Mouse (Mus musculus) Patski (cell line): ENCODE data around the gene Akap13. TPM values are rescaled to one million over a fixed set of nuclear protein-coding genes. Genes with fewer than 3 reads are reported as not detected.
A peak's percentile ranks its signal among the peaks of the same experiment; 100 is the strongest.
"Not testable (repeated sequence)": the region's sequence is repeated elsewhere in the genome, so short reads cannot be mapped to it uniquely, and the experiment has no call there.

Source experiments
- ATAC-seq: fragments of 100-300 bp; one replicate; pipeline ENCODE4 v1.8.0; 2021
- CTCF ChIA-PET: fragments of 350-600 bp; sonication (Branson Sonifier 250); formaldehyde crosslinking; loops from one replicate; lab custom pipeline; 2022; ENCODE audit warnings: inconsistent platforms; lab: Charles Lee
- POLR2A ChIA-PET: fragments of 350-600 bp; sonication (Branson Sonifier 250); formaldehyde crosslinking; loops from one replicate; lab custom pipeline; 2022; ENCODE audit warnings: antibody characterized with exemption, inconsistent platforms; lab: Charles Lee
- DNase-seq: peaks from one replicate; pipeline ENCODE4 v3.0.0-alpha.2; 2011; ENCODE audit warnings: low read depth, low spot score
- H3K27me3 ChIP-seq: fragments of 371-371 bp; one replicate; pipeline ENCODE4 v1.5.1; 2021
- CTCF ChIP-seq: fragments of 100-300 bp; IDR thresholded peaks from one replicate; pipeline ENCODE4 v1.5.1; 2021
- in situ Hi-C: fragments of 300-500 bp; cut with MboI; formaldehyde crosslinking; loops from 3 replicates; pipeline ENCODE4 v1.11.1; 2018; ENCODE audit warnings: low pct_unique_long_range_greater_than_20kb, mixed read lengths
- polyA plus RNA-seq: library from polyadenylated mRNA; unstranded; gene quantifications from one replicate; pipeline ENCODE4 v1.2.3, GENCODE M21; 2021

The Akap13 gene
- polyA plus RNA-seq, 1 experiment from 2014 or later: 17.3 TPM

DNA sequence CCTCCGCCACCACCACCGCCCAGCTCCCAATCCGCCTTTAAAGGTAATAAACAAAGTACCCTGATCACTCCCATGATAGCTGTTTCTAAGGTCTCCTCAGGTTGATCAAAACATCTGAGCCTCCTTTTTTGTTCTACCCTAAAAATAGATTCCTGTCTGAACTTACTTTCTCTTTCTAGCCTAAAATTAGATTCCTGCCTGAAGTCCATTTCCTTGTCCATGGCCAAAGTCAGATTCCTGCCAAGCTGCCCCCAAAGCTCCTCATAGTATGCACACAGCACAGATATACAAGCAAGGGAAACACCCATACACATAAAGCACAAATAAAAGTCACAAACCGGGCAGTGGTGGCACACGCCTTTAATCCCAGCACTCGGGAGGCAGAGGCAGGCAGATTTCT is 334.4 kb downstream of the Akap13 start:
- in situ Hi-C loops: loop anchor here (5.0 kb wide), 1 partner anchor 48 kb away; no protein-coding TSS in a partner anchor
- TF ChIP-seq CTCF: no peak

DNA sequence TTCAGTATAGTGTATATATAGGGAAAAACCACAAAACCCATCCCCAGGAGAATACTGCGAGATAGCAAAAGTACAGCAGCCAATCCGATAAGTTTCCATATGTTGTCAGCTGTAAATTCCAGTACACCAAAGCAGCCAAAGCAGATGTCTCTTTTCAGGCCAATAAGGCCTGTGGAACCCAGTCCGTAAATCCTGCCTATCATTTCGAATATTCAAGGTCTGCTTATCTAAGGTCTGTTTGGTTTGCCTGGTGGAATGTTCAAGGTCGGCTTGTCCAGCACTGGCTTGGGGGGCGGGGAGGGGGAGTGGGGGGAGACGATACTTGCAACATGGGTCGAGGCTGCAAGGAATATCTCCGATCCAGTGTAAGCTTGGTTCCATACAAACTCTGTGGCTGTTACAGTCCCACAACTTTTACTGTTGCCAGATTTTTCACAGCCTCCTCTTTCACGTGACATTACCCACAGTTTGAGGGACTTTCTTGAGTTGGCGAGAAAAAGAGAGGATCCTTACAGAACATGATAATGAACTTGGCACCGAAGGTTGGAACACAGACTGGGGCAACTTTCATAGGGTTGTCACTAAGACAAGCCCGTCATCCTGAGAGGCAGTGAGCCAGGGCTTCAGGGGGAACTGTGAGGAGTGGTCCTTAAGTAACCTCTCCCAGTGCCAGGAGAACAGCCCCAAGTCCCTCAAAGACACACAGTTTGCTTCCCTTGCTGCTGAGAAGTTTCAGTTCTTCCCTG is 335.9 kb downstream of the Akap13 start:
- H3K27me3 ChIP-seq, DNase-seq, CTCF ChIA-PET, POLR2A ChIA-PET, in situ Hi-C loops, ATAC-seq: not testable (repeated sequence)

More for the DNA sequence above, 334.4 kb downstream of the Akap13 start:
- no peak for DNase-seq
- no peaks in the 10 kb centered on the region for H3K27me3 ChIP-seq
- POLR2A ChIA-PET: no interaction called here
- ATAC-seq: no peak
- CTCF ChIA-PET: no interaction called here

GRCm38 (mm10) chr7:75793091-75793490 is 337.8 kb downstream of the Akap13 start:
- in situ Hi-C loops: no loop called here
- DNase-seq (no peak), ATAC-seq (no peak)
- ChIA-PET CTCF (no interaction called here), POLR2A (interaction anchor here (0.5 to 0.7 kb wide), 2 partner anchors 11 to 30 kb away, joined by 5 to 9 read pairs; no protein-coding TSS in a partner anchor)
- no peak for TF ChIP-seq CTCF
- H3K27me3 ChIP-seq: no peaks in the 10 kb centered on the region

DNA sequence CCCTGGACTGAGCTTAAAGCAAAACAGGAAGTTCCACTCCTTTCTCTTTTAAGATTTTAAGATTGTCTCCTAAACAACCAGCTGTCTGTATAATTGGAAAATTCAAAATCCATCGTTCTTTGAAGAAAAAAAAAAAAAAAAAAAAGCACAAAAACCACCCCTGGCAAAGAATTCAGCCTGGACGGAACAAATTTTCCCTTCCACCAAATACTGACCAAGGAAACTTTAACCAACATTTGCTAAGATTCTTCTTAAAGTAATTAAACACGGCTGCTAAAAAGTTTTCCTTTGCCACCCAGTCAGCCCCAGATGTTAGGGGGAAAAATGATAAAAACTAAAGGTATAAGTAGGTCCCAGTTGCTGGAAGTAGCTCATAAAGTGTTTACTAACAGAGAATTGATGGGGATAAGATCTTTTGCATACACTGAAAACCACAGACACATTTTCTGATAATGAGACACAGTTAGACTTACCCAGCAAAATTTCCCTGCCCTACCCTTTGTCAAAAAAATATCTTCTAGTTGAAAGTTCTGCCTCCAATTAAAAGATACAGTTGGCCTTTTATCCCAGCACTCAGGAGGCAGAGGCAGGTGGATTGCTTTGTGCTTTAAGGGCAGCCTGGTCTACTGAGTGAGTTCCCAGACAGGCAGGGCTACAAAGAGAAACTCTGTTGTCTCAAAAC is 338.5 kb downstream of the Akap13 start:
- no peak for ATAC-seq
- in situ Hi-C loops: no loop called here
- TF ChIP-seq CTCF: no peak
- ChIA-PET CTCF (no interaction called here), POLR2A (interaction anchor here (0.7 kb wide), 1 partner anchor 31 kb away, joined by 5 read pairs; no protein-coding TSS in a partner anchor)
- no peak for DNase-seq
- H3K27me3 ChIP-seq: no peaks in the 10 kb centered on the region

GRCm38 (mm10) chr7:75795106-75795505 is 339.8 kb downstream of the Akap13 start:
- POLR2A ChIA-PET: no interaction called here
- TF ChIP-seq CTCF: no peak
- CTCF ChIA-PET: no interaction called here
- DNase-seq: no peak
- in situ Hi-C loops: no loop called here
- no peak for ATAC-seq
- H3K27me3 ChIP-seq: no peaks in the 10 kb centered on the region

DNA sequence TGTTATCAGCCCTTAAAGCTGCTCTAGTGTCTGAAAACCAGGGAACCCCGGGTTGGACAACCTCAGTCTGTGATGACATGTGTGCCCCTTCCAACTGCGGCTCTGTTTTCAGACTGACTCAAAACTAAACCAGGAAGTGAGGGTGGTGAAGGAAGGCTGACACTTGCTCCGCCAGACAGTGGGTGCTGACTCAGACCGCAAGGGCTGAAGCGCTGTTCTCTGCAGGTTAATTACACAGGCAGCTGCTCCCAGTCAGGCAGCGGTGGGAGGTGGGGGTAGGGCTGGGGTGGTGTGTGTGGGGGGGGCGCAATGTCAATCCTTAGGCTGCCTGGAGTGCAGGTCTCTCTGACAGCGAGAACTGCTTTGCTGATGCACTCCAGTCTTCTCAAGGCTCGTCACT is 341.1 kb downstream of the Akap13 start:
- ChIA-PET POLR2A (no interaction called here), CTCF (interaction anchor here (1.1 kb wide), 1 partner anchor 25 kb away, joined by 3 read pairs; no protein-coding TSS in a partner anchor)
- no peaks in the 10 kb centered on the region for H3K27me3 ChIP-seq
- in situ Hi-C loops: no loop called here
- DNase-seq (no peak), ATAC-seq (peak; percentile 28)
- TF ChIP-seq CTCF: no peak

- in situ Hi-C loops: no loop called here
- TF ChIP-seq CTCF: no peak
- DNase-seq (no peak), ATAC-seq (no peak)
- H3K27me3 ChIP-seq: no peaks in the 10 kb centered on the region
- CTCF ChIA-PET: no interaction called here
- POLR2A ChIA-PET: no interaction called here
Observed at GRCm38 (mm10) chr7:75800530-75800929, 345.2 kb downstream of the Akap13 start.

- ATAC-seq: no peak
- POLR2A ChIA-PET: no interaction called here
- TF ChIP-seq CTCF: no peak
- no peak for DNase-seq
- no peaks in the 10 kb centered on the region for H3K27me3 ChIP-seq
- in situ Hi-C loops: no loop called here
- CTCF ChIA-PET: no interaction called here
Observed at GRCm38 (mm10) chr7:75801022-75801421, 345.7 kb downstream of the Akap13 start.

DNA sequence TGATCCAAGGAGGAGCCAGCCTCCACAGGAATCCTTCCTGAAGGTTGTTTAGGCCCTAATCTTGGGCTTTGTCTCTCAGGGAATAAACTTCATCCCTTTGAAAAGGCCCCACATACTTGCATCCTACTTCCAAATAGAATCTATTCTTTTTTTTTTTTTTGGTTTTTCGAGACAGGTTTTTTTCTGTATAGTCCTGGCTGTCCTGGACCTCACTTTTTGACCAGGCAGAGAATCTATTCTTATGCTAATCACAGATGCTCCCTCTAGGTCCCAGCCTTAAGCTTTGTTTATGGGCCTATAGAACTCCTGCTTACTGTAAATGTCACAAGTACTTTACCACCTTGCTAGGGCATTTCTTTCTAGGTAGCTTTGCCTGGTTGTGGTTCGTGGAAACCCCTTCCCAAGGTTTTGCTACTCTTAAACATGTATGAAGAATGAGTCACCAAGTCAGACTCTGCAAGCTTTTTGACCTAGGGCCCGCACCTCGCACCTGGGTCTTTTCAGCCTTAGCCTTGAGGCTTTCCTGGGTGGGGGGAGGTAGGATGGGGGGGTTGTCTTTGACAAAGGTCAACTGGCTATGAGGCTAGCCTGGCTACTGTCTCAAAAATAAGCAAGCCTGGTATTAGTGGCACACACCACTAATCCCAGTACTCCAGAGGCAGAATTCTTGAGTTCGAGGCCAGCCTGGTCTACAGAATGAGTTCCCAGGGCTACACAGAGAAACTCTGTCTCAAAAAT is 346.5 kb downstream of the Akap13 start:
- DNase-seq (no peak), ATAC-seq (no peak)
- H3K27me3 ChIP-seq: no peaks in the 10 kb centered on the region
- no peak for TF ChIP-seq CTCF
- ChIA-PET CTCF (no interaction called here), POLR2A (no interaction called here)
- in situ Hi-C loops: no loop called here

- in situ Hi-C loops: no loop called here
- no peak for DNase-seq
- ChIA-PET POLR2A (interaction anchor here (0.6 kb wide), 2 partner anchors 14 to 31 kb away, joined by 3 to 4 read pairs; no protein-coding TSS in a partner anchor), CTCF (no interaction called here)
- no peak for ATAC-seq
- TF ChIP-seq CTCF: no peak
- H3K27me3 ChIP-seq: no peaks in the 10 kb centered on the region
Observed at GRCm38 (mm10) chr7:75802887-75803286, 347.6 kb downstream of the Akap13 start.

Other genes starting within 250 kb of the Akap13 start
- gene Sv2b, start 146.3 kb upstream of the Akap13 start, polyA plus RNA-seq: 0.04 TPM